Mouse (Mus musculus) bone marrow, adult 2 months (tissue): Measurements from ENCODE around the gene Bmp2k.

ENCODE experiments used
- CTCF ChIP-seq: fragments of 200-500 bp; IDR thresholded peaks from 2 replicates; pipeline ENCODE4 v1.5.1; 2011; ENCODE audit warnings: low read length, control low read depth; ENCODE audit not compliant: control insufficient read depth, insufficient read depth
- POLR2A ChIP-seq: fragments of 200-500 bp; IDR thresholded peaks from 2 replicates; pipeline ENCODE4 v1.6.1; 2011; ENCODE audit warnings: low read depth, mild to moderate bottlenecking, control low read depth, low read length, borderline replicate concordance; ENCODE audit not compliant: control insufficient read depth

GRCm38 (mm10) chr5:96969705-96970471, 27.6 kb upstream of the Bmp2k start:
- TF ChIP-seq POLR2A (no peak), CTCF (no peak)
